Mouse (Mus musculus) erythroblast, embryonic 14.5 days (primary cell): ENCODE data around the gene Thumpd2. TPM values are rescaled to one million over a fixed set of nuclear protein-coding genes. Genes with fewer than 3 reads are reported as not detected.

Source experiments
- H3K27me3 ChIP-seq: 2 replicates; pipeline ENCODE4 v1.6.1; 2012; ENCODE audit warnings: inconsistent platforms; ENCODE audit not compliant: control insufficient read depth
- H3K36me3 ChIP-seq: 2 replicates; pipeline ENCODE4 v1.6.1; 2012; ENCODE audit warnings: mild to moderate bottlenecking, inconsistent platforms; ENCODE audit not compliant: control insufficient read depth
- H3K4me1 ChIP-seq: 2 replicates; pipeline ENCODE4 v1.6.1; 2012; ENCODE audit warnings: inconsistent platforms; ENCODE audit not compliant: control insufficient read depth
- H3K4me3 ChIP-seq: replicated peaks from 2 replicates; pipeline ENCODE3; 2012; ENCODE audit warnings: moderate library complexity, mild to moderate bottlenecking, inconsistent platforms
- H3K9me3 ChIP-seq: 2 replicates; pipeline ENCODE4 v1.6.1; 2012; ENCODE audit warnings: low read length, inconsistent platforms, mixed read lengths; ENCODE audit not compliant: control insufficient read depth
- GATA1 ChIP-seq: IDR thresholded peaks from 2 replicates; pipeline ENCODE4 v1.6.1; 2012; ENCODE audit warnings: low read length, inconsistent platforms, mixed read lengths
- TAL1 ChIP-seq: IDR thresholded peaks from 3 replicates; pipeline ENCODE4 v1.6.1; 2012; ENCODE audit warnings: low read length, inconsistent platforms, mixed read lengths
- polyA plus RNA-seq: library from polyadenylated mRNA; stranded (reverse); fragments of >175 nt; gene quantifications from 2 replicates; pipeline ENCODE4 v1.2.3, GENCODE M21; 2012

Thumpd2 gene
- polyA plus RNA-seq, 1 experiment = not detected

DNA sequence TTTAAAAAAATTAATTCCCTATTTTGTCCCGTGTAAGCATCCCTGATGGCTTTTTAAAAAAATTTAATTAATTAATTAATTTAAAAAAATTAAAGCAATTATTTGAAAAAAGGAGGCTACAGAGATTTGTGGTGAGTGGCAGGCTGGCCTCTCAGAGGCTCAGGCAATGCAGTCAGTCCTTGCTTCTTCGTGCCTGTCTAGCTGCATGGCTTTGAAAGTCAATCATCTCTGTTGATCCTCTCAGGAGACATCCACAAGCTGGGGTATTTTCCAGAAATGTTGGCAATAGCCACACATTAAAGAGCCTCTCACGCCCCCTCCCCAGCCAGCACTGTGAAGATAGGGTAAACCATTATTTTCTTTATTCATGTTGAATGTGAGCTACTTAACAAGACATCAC is 54.7 kb downstream of the Thumpd2 start:
- H3K27me3 ChIP-seq = no peaks in the 10 kb centered on the region
- no peak overlapping the region for H3K4me3 ChIP-seq
- H3K9me3 ChIP-seq = no peaks in the 10 kb centered on the region
- TF ChIP-seq TAL1 (no peak), GATA1 (no peak)
- H3K36me3 ChIP-seq = no peaks in the 10 kb centered on the region
- no peaks in the 10 kb centered on the region for H3K4me1 ChIP-seq

DNA sequence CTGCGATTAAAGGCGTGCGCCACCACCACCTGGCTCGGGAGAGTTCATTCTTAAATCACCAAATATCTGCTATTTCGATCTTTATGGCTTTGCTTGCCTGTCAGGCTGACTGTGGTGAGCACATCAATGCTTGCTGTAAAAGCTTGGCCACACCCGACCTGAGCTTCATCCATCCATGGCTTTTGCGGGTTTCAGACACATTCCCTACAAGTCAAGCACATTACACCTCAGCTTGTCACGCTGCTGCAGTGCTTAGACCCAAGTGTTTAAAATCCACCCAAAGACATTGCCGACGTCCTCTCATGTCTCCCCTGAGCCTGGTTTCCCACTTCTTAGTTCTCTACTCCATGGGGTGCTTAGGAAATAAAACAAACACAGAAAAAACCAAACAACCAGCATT is 55.8 kb downstream of the Thumpd2 start:
- no peaks in the 10 kb centered on the region for H3K4me1 ChIP-seq
- no peaks in the 10 kb centered on the region for H3K36me3 ChIP-seq
- no peaks in the 10 kb centered on the region for H3K27me3 ChIP-seq
- H3K9me3 ChIP-seq = no peaks in the 10 kb centered on the region
- no peak overlapping the region for H3K4me3 ChIP-seq
- TF ChIP-seq GATA1 (no peak), TAL1 (no peak)

DNA sequence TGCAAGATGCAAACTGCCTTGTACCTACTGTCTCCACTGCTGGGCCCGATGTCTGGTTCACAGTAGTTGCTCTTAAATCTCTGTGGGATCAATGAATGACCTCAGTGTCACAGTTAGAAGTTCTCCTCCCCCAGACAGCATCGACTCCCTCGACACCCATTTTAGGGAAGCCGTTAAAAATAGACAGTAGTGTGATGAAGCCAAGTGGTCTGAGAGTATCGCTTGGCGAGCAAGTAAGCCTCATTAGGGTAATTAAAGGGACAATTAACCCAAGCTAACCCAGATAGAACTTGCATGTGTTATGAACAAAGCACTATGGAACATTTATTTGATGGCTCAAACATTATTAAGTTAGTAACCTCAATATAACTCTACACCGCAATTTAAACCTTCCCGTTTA is 59.6 kb downstream of the Thumpd2 start:
- H3K4me1 ChIP-seq = no peaks in the 10 kb centered on the region
- H3K9me3 ChIP-seq = no peaks in the 10 kb centered on the region
- no peaks in the 10 kb centered on the region for H3K36me3 ChIP-seq
- H3K4me3 ChIP-seq = no peak overlapping the region
- H3K27me3 ChIP-seq = no peaks in the 10 kb centered on the region
- no peak for TF ChIP-seq GATA1
- TF ChIP-seq TAL1 = no peak

DNA sequence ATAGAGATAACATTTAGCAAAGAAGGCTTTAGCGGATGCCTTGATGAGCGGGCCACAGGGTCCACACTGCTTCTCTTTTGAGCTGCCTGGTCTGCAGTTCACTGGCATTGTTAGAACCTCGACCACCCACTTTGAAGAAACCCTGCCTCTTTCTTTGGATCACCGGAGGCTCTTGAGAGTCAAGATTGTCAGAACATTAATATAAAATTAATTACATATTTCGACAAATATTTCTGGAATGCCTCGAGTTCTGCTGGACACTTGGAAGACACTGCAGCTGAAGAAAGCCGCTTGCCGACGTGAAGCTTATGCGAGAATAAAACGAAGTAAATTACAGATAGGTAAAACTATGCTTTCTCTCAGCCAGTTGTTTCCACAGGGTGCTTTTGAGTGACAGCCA is 60.4 kb downstream of the Thumpd2 start:
- no peaks in the 10 kb centered on the region for H3K27me3 ChIP-seq
- no peaks in the 10 kb centered on the region for H3K36me3 ChIP-seq
- H3K4me1 ChIP-seq = no peaks in the 10 kb centered on the region
- no peaks in the 10 kb centered on the region for H3K9me3 ChIP-seq
- no peak overlapping the region for H3K4me3 ChIP-seq
- TF ChIP-seq GATA1 (no peak), TAL1 (no peak)

DNA sequence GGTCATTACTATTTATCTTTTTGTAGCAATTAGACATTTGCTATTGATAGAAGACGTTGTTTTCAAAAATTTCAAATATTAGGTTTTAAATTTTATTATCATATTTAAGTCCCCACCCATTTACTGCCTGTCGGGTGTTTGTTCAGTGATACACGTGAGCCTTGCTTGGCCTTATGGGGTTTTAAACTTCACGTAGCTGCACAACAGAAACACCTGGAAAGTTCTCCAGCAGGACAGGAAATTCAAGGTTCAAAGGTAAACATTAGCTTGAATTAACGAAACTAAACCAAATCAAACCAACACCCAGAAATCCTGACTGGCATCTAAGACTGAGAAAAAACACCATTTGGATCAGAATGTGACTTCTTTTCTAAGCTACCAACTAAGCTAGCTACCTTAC is 62.8 kb downstream of the Thumpd2 start:
- no peaks in the 10 kb centered on the region for H3K27me3 ChIP-seq
- H3K9me3 ChIP-seq = no peaks in the 10 kb centered on the region
- no peak overlapping the region for H3K4me3 ChIP-seq
- no peaks in the 10 kb centered on the region for H3K36me3 ChIP-seq
- TF ChIP-seq GATA1 = no peak
- no peak for TF ChIP-seq TAL1
- no peaks in the 10 kb centered on the region for H3K4me1 ChIP-seq

DNA sequence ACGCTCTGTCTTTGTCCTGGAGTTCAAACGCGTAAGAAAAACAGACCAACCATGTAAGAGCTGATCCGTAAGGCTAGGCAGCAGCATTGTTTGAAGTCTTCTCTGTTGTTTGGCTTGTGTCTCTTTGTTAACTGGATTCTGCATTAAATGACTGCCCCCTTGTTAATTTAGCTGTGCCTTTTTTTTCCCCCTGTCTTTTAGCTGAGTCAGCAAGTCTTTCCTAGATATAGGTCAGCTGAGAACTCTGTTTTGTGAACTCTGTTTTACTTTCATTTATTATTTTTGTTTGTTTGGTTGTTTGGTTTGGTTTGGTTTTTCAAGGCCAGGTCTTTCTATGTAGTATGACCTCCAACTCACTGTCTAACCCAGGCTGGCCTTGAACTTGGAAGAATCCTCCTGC is 63.2 kb downstream of the Thumpd2 start:
- Histone ChIP-seq H3K36me3 (no peaks in the 10 kb centered on the region), H3K4me3 (no peak overlapping the region), H3K9me3 (no peaks in the 10 kb centered on the region), H3K4me1 (no peaks in the 10 kb centered on the region), H3K27me3 (no peaks in the 10 kb centered on the region)
- no peak for TF ChIP-seq TAL1
- no peak for TF ChIP-seq GATA1

DNA sequence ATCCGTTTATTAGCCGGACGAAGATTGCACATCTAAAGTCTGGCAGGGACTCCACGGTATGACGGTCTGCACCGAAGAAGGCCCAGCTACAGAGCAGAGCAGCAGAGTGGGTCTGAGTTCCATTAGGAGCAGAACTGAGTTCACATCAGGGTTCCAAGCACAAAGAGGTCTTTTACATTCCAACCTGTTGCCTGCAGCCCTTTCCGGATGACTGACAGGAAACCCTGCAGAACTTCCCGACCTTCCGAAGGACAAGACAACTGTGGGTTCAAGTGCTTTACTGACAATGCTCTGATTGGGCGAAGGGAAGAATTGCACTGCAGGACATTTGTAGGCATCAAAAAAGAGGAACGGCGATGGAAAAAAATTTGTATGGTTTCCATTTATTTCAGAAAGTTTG is 63.9 kb downstream of the Thumpd2 start:
- H3K4me3 ChIP-seq = no peak overlapping the region
- TF ChIP-seq TAL1 = no peak
- TF ChIP-seq GATA1 = no peak
- no peaks in the 10 kb centered on the region for H3K9me3 ChIP-seq
- no peaks in the 10 kb centered on the region for H3K36me3 ChIP-seq
- no peaks in the 10 kb centered on the region for H3K4me1 ChIP-seq
- no peaks in the 10 kb centered on the region for H3K27me3 ChIP-seq

DNA sequence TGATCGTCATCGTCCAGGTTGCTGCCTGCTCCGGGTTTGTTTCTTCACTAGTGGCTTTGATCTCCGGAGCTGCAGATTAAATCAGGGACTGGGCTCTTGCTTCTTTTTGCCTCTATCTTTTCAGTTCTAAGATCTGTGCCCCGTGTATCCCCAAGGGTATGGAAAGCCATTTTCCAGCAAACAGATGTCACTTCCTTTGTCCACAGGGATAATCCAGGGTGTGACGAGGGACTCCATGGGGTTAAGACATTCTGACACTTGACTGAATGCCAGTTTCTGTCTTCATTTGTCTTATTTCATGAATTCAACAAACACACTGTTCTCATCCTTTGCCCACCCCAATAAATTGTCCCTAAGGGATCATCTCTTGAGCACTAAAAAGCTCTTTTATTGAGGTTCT is 65.9 kb downstream of the Thumpd2 start:
- H3K9me3 ChIP-seq = no peaks in the 10 kb centered on the region
- TF ChIP-seq GATA1 (no peak), TAL1 (no peak)
- no peaks in the 10 kb centered on the region for H3K27me3 ChIP-seq
- H3K4me1 ChIP-seq = no peaks in the 10 kb centered on the region
- H3K4me3 ChIP-seq = no peak overlapping the region
- no peaks in the 10 kb centered on the region for H3K36me3 ChIP-seq

DNA sequence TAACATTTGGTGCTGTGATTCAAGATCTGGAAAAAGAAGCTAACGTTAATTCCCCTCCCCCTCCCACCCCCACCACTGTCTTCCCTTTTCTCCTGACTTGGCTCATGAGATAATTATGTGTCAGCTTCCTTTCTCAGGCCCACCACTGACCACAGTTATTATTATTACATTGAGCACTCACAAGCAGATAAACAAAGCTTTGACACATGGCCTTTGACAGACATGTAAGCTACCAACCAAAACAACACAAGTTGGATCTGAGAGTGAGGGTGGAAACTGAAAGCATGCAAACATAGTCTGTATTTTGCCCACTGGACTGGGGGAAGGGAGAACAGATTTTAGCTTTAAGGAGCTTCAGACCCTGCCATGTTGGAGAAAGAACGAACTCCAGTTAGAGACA is 67.7 kb downstream of the Thumpd2 start:
- Histone ChIP-seq H3K9me3 (no peaks in the 10 kb centered on the region), H3K36me3 (no peaks in the 10 kb centered on the region), H3K4me1 (no peaks in the 10 kb centered on the region), H3K27me3 (no peaks in the 10 kb centered on the region), H3K4me3 (no peak overlapping the region)
- TF ChIP-seq GATA1 (no peak), TAL1 (no peak)

DNA sequence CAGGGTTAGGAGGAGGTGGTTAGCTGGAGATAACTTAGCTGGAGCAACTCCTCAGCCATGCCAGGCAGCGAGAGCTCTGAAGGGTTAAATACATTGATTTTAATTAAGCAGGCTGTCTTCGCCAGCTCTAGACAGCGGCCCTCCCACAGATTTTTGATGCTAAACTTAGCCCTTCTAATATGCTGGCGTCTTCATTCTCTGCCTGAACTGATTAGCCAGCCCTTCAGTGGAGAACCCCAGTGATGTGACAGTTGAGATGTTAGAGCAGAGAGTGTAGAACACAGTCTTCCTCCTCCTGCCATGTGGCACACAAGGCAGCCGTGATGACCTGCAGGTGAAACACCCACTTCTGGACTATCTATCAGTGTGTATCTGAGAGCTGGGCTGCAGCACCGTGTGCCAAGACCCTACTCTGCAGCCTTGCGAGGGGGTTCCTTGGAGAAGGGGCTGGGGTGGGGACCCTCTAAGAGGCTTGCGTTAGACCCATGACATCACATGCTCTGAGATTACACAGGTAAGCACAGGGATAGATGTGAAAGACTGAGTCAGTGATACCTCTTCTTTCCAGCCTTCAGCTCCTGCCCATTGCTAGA is 73.3 kb downstream of the Thumpd2 start:
- no peak overlapping the region for H3K4me3 ChIP-seq
- H3K9me3 ChIP-seq = no peaks in the 10 kb centered on the region
- no peak for TF ChIP-seq GATA1
- no peak for TF ChIP-seq TAL1
- H3K36me3 ChIP-seq = no peaks in the 10 kb centered on the region
- H3K4me1 ChIP-seq = no peaks in the 10 kb centered on the region
- H3K27me3 ChIP-seq = no peaks in the 10 kb centered on the region
